Mouse (Mus musculus) bone marrow macrophage, adult 2 months (primary cell): ENCODE measurements around the gene Ablim1.

ENCODE experiments used
- CTCF ChIP-seq: IDR thresholded peaks from 2 replicates; pipeline ENCODE4 v1.5.1; 2012; ENCODE audit warnings: low read depth, mild to moderate bottlenecking, low read length, moderate library complexity
- POLR2A ChIP-seq: IDR thresholded peaks from 2 replicates; pipeline ENCODE4 v1.6.1; 2012; ENCODE audit warnings: mild to moderate bottlenecking, low read depth, low read length, borderline replicate concordance

GRCm38 (mm10) chr19:57197043-57197817 lies 117.5 kb downstream of the Ablim1 start:
- TF ChIP-seq CTCF: no peak
- TF ChIP-seq POLR2A: no peak
